Mouse (Mus musculus): Measurements from ENCODE around the gene Ino80. TPM values are rescaled to one million over a fixed set of nuclear protein-coding genes. Genes with fewer than 3 reads are reported as not detected.

Gene Ino80
- polyA plus RNA-seq, 2 experiments: 6.3 to 16.4 TPM

DNA sequence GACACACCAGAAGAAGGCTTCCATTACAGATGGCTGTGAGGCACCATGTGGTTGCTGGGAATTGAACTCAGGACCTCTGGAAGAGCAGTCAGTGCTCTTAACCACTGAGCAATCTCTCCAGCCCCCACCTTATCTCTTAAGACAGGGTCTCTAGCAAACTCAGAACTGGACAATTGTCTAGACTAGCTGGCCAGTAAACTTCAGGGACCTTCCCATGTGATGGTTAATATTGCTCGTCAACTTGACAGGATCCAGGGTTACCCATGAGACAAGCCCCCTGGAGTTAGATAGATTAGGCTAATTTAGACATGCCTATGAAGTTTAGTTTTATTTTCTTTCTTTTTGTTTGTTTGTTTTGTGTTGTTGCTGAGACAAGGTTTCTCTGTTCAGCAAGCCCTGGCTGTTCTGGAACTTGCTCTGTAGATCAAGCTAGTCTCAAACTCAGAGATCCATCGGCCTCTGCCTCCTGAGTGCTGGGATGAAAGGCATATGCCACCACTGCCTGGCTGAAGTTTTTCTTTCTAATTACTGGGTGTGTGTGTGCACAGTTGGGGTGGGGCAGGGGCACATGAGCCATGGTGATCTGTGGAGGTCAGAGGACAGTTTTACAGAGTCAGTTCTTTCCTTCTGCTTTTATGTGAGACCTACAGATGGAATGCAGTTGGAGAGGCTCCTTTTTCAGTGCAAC, 23.6 kb upstream of the Ino80 start:
- H3K27me3 ChIP-seq (ENCODE audit: control insufficient read depth, insufficient read depth, low read length): no peaks in the 10 kb centered on the region
- no peaks in the 10 kb centered on the region for H3K36me3 ChIP-seq (ENCODE audit: control insufficient read depth, insufficient read depth, low read length)
- H3K9ac ChIP-seq (ENCODE audit: low read depth, low read length, severe bottlenecking): no peak overlapping the region
- ATAC-seq (ENCODE audit: low FRiP score, low read depth): no peak
- 78% methylated on average over 2 of the region's 2 CpGs for WGBS
- no peak overlapping the region for H3K4me2 ChIP-seq (replicated peaks; ENCODE audit: low read depth, low read length, severe bottlenecking)
- no peak for TF ChIP-seq POLR2A (IDR thresholded peaks at IDR 0.05; ENCODE audit: borderline replicate concordance, extremely low read depth, insufficient read depth, insufficient read length)
- no peak overlapping the region for H3K27ac ChIP-seq (replicated peaks; ENCODE audit: low read depth, low read length)
- H3K4me1 ChIP-seq (ENCODE audit: control insufficient read depth, insufficient read depth, low read length): no peaks in the 10 kb centered on the region
- H3K4me3 ChIP-seq (replicated peaks; ENCODE audit: low read length): no peak overlapping the region
- DNase-seq (ENCODE audit: low spot score): no peak
- no peaks in the 10 kb centered on the region for H3K9me3 ChIP-seq (ENCODE audit: control insufficient read depth, low read length)

DNA sequence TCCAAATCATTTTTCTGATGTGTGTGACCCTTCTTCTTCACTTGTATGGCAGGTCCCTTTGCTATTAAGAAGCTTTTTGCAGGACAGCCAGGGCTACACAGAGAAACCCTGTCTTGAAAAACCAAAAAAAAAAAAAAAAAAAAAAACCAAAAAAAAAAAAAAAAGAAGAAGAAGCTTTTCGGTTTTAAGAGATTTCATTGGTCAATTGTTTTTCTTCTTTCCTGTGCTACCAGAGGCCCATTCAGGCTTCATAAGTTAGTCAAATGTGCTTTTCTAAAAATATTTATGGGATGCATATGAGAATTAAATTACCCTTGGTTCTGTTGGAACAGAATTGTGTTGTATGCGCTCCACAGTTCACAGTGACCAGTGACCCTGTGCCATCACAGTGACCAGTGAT, 21.4 kb upstream of the Ino80 start:
- no peaks in the 10 kb centered on the region for H3K4me1 ChIP-seq (ENCODE audit: control insufficient read depth, insufficient read depth, low read length)
- WGBS: 89% methylated on average over 2 of the region's 2 CpGs
- DNase-seq (ENCODE audit: low spot score) (no peak), ATAC-seq (ENCODE audit: low FRiP score, low read depth) (no peak)
- no peaks in the 10 kb centered on the region for H3K9me3 ChIP-seq (ENCODE audit: control insufficient read depth, low read length)
- H3K4me2 ChIP-seq (replicated peaks; ENCODE audit: low read depth, low read length, severe bottlenecking): no peak overlapping the region
- no peaks in the 10 kb centered on the region for H3K36me3 ChIP-seq (ENCODE audit: control insufficient read depth, insufficient read depth, low read length)
- H3K4me3 ChIP-seq (replicated peaks; ENCODE audit: low read length): no peak overlapping the region
- no peak overlapping the region for H3K27ac ChIP-seq (replicated peaks; ENCODE audit: low read depth, low read length)
- TF ChIP-seq POLR2A (IDR thresholded peaks at IDR 0.05; ENCODE audit: borderline replicate concordance, extremely low read depth, insufficient read depth, insufficient read length): no peak
- H3K9ac ChIP-seq (ENCODE audit: low read depth, low read length, severe bottlenecking): no peak overlapping the region
- H3K27me3 ChIP-seq (ENCODE audit: control insufficient read depth, insufficient read depth, low read length): no peaks in the 10 kb centered on the region

DNA sequence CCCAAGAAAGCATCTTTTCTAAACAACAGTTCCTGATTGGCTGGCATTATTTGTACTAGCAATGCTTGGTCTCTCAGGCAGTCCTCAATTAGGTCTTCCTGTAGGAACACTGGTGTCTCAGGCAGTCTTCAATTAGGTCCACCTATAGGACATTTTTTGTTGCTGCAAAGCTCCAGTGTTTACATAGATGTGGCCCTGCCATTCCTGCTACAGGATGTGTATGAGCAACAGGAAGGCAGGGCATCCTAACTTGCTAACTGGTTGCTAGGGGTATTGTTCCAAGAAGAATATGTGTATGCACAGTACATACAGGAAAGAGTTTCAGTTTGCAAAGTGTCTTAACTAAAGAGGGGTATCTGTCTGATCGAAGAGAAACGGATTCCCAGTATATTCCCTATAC, 18.6 kb upstream of the Ino80 start:
- H3K9ac ChIP-seq (ENCODE audit: low read depth, low read length, severe bottlenecking): no peak overlapping the region
- no peaks in the 10 kb centered on the region for H3K36me3 ChIP-seq (ENCODE audit: control insufficient read depth, insufficient read depth, low read length)
- H3K9me3 ChIP-seq (ENCODE audit: control insufficient read depth, low read length): no peaks in the 10 kb centered on the region
- 94% methylated on average over 2 of the region's 2 CpGs for WGBS
- no peak for DNase-seq (ENCODE audit: low spot score)
- no peak for TF ChIP-seq POLR2A (IDR thresholded peaks at IDR 0.05; ENCODE audit: borderline replicate concordance, extremely low read depth, insufficient read depth, insufficient read length)
- H3K27ac ChIP-seq (replicated peaks; ENCODE audit: low read depth, low read length): no peak overlapping the region
- H3K4me2 ChIP-seq (replicated peaks; ENCODE audit: low read depth, low read length, severe bottlenecking): no peak overlapping the region
- no peaks in the 10 kb centered on the region for H3K4me1 ChIP-seq (ENCODE audit: control insufficient read depth, insufficient read depth, low read length)
- no peak for ATAC-seq (ENCODE audit: low FRiP score, low read depth)
- no peak overlapping the region for H3K4me3 ChIP-seq (replicated peaks; ENCODE audit: low read length)
- no peaks in the 10 kb centered on the region for H3K27me3 ChIP-seq (ENCODE audit: control insufficient read depth, insufficient read depth, low read length)

DNA sequence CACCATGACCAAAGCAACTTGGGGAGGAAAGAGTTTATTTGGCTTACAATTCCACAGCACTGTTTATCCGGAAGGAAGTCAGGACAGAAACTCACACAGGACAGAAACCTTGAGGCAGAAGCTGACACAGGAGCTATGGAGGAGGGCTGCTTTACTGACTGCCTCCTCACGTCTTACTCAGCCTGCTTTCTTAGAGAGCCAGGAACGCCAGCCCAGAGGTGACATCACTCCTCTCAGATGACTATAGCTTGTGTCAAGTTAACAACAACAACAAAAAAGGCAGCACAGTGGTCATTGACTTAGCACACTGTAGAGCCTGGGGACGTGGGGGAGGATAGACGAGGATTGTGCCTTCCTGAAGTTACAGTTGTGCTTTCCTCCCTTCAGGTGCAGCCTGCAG, 14.5 kb upstream of the Ino80 start:
- Histone ChIP-seq H3K9me3 (ENCODE audit: control insufficient read depth, low read length) (no peaks in the 10 kb centered on the region), H3K27me3 (ENCODE audit: control insufficient read depth, insufficient read depth, low read length) (no peaks in the 10 kb centered on the region), H3K9ac (ENCODE audit: low read depth, low read length, severe bottlenecking) (no peak overlapping the region), H3K27ac (replicated peaks; ENCODE audit: low read depth, low read length) (no peak overlapping the region), H3K4me3 (replicated peaks; ENCODE audit: low read length) (no peak overlapping the region), H3K36me3 (ENCODE audit: control insufficient read depth, insufficient read depth, low read length) (no peaks in the 10 kb centered on the region), H3K4me2 (replicated peaks; ENCODE audit: low read depth, low read length, severe bottlenecking) (no peak overlapping the region), H3K4me1 (ENCODE audit: control insufficient read depth, insufficient read depth, low read length) (no peaks in the 10 kb centered on the region)
- no peak for TF ChIP-seq POLR2A (IDR thresholded peaks at IDR 0.05; ENCODE audit: borderline replicate concordance, extremely low read depth, insufficient read depth, insufficient read length)
- WGBS: 49% methylated on average over 5 of the region's 5 CpGs
- no peak for ATAC-seq (ENCODE audit: low FRiP score, low read depth)
- DNase-seq (ENCODE audit: low spot score): no peak

DNA sequence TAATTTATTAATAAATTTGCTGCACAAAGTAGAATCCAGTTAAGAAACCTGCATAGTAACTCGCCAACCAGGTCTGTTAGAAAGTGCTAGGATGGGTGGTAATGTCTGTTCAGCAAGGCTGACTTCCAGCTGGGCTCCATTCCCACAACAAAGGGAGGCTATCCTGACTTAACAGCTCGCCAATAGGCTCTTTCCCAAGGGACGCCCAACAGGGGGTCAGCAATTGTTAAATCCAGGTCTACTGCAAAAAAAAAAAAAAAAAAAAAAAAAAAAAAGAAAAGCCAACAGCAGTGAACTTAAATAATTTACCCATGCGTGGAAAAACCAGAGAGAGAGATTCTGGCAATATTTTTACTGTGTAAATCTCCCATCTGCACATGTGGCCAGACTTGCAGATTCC, 9.0 kb upstream of the Ino80 start:
- Histone ChIP-seq H3K9ac (ENCODE audit: low read depth, low read length, severe bottlenecking) (no peak overlapping the region), H3K27me3 (ENCODE audit: control insufficient read depth, insufficient read depth, low read length) (no peaks in the 10 kb centered on the region), H3K9me3 (ENCODE audit: control insufficient read depth, low read length) (no peaks in the 10 kb centered on the region), H3K4me2 (replicated peaks; ENCODE audit: low read depth, low read length, severe bottlenecking) (no peak overlapping the region), H3K4me3 (replicated peaks; ENCODE audit: low read length) (no peak overlapping the region), H3K4me1 (ENCODE audit: control insufficient read depth, insufficient read depth, low read length) (no peaks in the 10 kb centered on the region), H3K36me3 (ENCODE audit: control insufficient read depth, insufficient read depth, low read length) (no peaks in the 10 kb centered on the region), H3K27ac (replicated peaks; ENCODE audit: low read depth, low read length) (no peak overlapping the region)
- no peak for DNase-seq (ENCODE audit: low spot score)
- WGBS: 12% methylated on average over 4 of the region's 4 CpGs
- TF ChIP-seq POLR2A (IDR thresholded peaks at IDR 0.05; ENCODE audit: borderline replicate concordance, extremely low read depth, insufficient read depth, insufficient read length): no peak
- no peak for ATAC-seq (ENCODE audit: low FRiP score, low read depth)

Measured in limb, embryonic 14.5 days (tissue).